Mouse (Mus musculus) olfactory bulb, adult 2 months (tissue): ENCODE data around the gene Dsp.

ENCODE experiments used
- CTCF ChIP-seq: fragments of 200-500 bp; IDR thresholded peaks from 2 replicates; pipeline ENCODE4 v1.5.1; 2012; ENCODE audit warnings: low read depth, mild to moderate bottlenecking, low read length, moderate library complexity; ENCODE audit not compliant: insufficient read depth
- POLR2A ChIP-seq: fragments of 200-500 bp; IDR thresholded peaks from 2 replicates; pipeline ENCODE4 v1.6.1; 2012; ENCODE audit warnings: mild to moderate bottlenecking, low read depth, low read length, moderate library complexity; ENCODE audit not compliant: insufficient read depth

- no peak for TF ChIP-seq POLR2A
- no peak for TF ChIP-seq CTCF
Measured at GRCm38 (mm10) chr13:38162668-38163067, 11.6 kb downstream of the Dsp start.
